Mouse (Mus musculus): ENCODE measurements at regions not wholly inside any gene's neighbourhood (a gene's known extent, or its start where the extent isn't known, plus 50 kb on each side); places are given as distances from the start of the nearest gene placed in this dataset.

GRCm38 (mm10) chr7:137557439-137557838 lies 120.0 kb downstream of the Glrx3 start:
- Histone ChIP-seq H3K9me3 (ENCODE audit: control insufficient read depth, low read length) (no peaks in the 10 kb centered on the region), H3K4me1 (replicated peaks; ENCODE audit: control insufficient read depth in 2 of 2, insufficient read depth in 2 of 2, low read length in 1 of 2) (no peaks in the 10 kb centered on the region), H3K27me3 (ENCODE audit: control insufficient read depth, insufficient read depth, low read length) (no peaks in the 10 kb centered on the region), H3K4me2 (ENCODE audit: low read depth) (no peak overlapping the region), H3K36me3 (replicated peaks; ENCODE audit: control insufficient read depth, insufficient read depth, low read depth) (no peaks in the 10 kb centered on the region), H3K4me3 (ENCODE audit: insufficient read depth in 1 of 2, low read depth in 2 of 2, low read length in 2 of 2) (no peak overlapping the region), H3K9ac (replicated peaks) (no peak overlapping the region), H3K27ac (no peak overlapping the region)
- DNase-seq (ENCODE audit: low read depth in 3 of 3, low spot score in 3 of 3) = no peak
- no peak for ATAC-seq (ENCODE audit: insufficient read depth)
- TF ChIP-seq EP300 (IDR thresholded peaks at IDR 0.05; ENCODE audit: low read depth) (no peak), CTCF (IDR thresholded peaks at IDR 0.05; ENCODE audit: low read depth) (no peak)
- WGBS (ENCODE audit: insufficient replicate concordance) = 63% methylated on average over 3 of the region's 3 CpGs

GRCm38 (mm10) chr7:137558871-137559270 lies 121.5 kb downstream of the Glrx3 start:
- Histone ChIP-seq H3K4me3 (ENCODE audit: insufficient read depth in 1 of 2, low read depth in 2 of 2, low read length in 2 of 2) (no peak overlapping the region), H3K9me3 (ENCODE audit: control insufficient read depth, low read length) (no peaks in the 10 kb centered on the region), H3K4me2 (ENCODE audit: low read depth) (no peak overlapping the region), H3K4me1 (replicated peaks; ENCODE audit: control insufficient read depth in 2 of 2, insufficient read depth in 2 of 2, low read length in 1 of 2) (no peaks in the 10 kb centered on the region), H3K27me3 (ENCODE audit: control insufficient read depth, insufficient read depth, low read length) (no peaks in the 10 kb centered on the region), H3K27ac (no peak overlapping the region), H3K36me3 (replicated peaks; ENCODE audit: control insufficient read depth, insufficient read depth, low read depth) (no peaks in the 10 kb centered on the region), H3K9ac (replicated peaks) (no peak overlapping the region)
- no peak for ATAC-seq (ENCODE audit: insufficient read depth)
- WGBS (ENCODE audit: insufficient replicate concordance) = 48% methylated on average over 3 of the region's 3 CpGs
- TF ChIP-seq EP300 (IDR thresholded peaks at IDR 0.05; ENCODE audit: low read depth) (no peak), CTCF (IDR thresholded peaks at IDR 0.05; ENCODE audit: low read depth) (no peak)
- DNase-seq (ENCODE audit: low read depth in 3 of 3, low spot score in 3 of 3) = no peak

GRCm38 (mm10) chr7:137570199-137570598 lies 132.8 kb downstream of the Glrx3 start:
- no peaks in the 10 kb centered on the region for H3K36me3 ChIP-seq (replicated peaks; ENCODE audit: control insufficient read depth, insufficient read depth, low read depth)
- TF ChIP-seq EP300 (IDR thresholded peaks at IDR 0.05; ENCODE audit: low read depth) = no peak
- TF ChIP-seq CTCF (IDR thresholded peaks at IDR 0.05; ENCODE audit: low read depth) = no peak
- DNase-seq (ENCODE audit: low read depth in 3 of 3, low spot score in 3 of 3) = no peak
- H3K4me1 ChIP-seq (replicated peaks; ENCODE audit: control insufficient read depth in 2 of 2, insufficient read depth in 2 of 2, low read length in 1 of 2) = no peaks in the 10 kb centered on the region
- no peak overlapping the region for H3K4me2 ChIP-seq (ENCODE audit: low read depth)
- H3K27ac ChIP-seq = no peak overlapping the region
- H3K27me3 ChIP-seq (ENCODE audit: control insufficient read depth, insufficient read depth, low read length) = no peaks in the 10 kb centered on the region
- 58% methylated on average over 2 of the region's 2 CpGs for WGBS (ENCODE audit: insufficient replicate concordance)
- H3K4me3 ChIP-seq (ENCODE audit: insufficient read depth in 1 of 2, low read depth in 2 of 2, low read length in 2 of 2) = no peak overlapping the region
- no peaks in the 10 kb centered on the region for H3K9me3 ChIP-seq (ENCODE audit: control insufficient read depth, low read length)
- no peak for ATAC-seq (ENCODE audit: insufficient read depth)
- H3K9ac ChIP-seq (replicated peaks) = no peak overlapping the region

GRCm38 (mm10) chr7:137575491-137575890 lies 138.1 kb downstream of the Glrx3 start:
- no peak overlapping the region for H3K9ac ChIP-seq (replicated peaks)
- H3K4me3 ChIP-seq (ENCODE audit: insufficient read depth in 1 of 2, low read depth in 2 of 2, low read length in 2 of 2) = no peak overlapping the region
- no peak overlapping the region for H3K4me2 ChIP-seq (ENCODE audit: low read depth)
- TF ChIP-seq EP300 (IDR thresholded peaks at IDR 0.05; ENCODE audit: low read depth) (no peak), CTCF (IDR thresholded peaks at IDR 0.05; ENCODE audit: low read depth) (no peak)
- H3K4me1 ChIP-seq (replicated peaks; ENCODE audit: control insufficient read depth in 2 of 2, insufficient read depth in 2 of 2, low read length in 1 of 2) = no peaks in the 10 kb centered on the region
- no peaks in the 10 kb centered on the region for H3K9me3 ChIP-seq (ENCODE audit: control insufficient read depth, low read length)
- WGBS (ENCODE audit: insufficient replicate concordance) = 43% methylated on average over 3 of the region's 3 CpGs
- ATAC-seq (ENCODE audit: insufficient read depth) (no peak), DNase-seq (ENCODE audit: low read depth in 3 of 3, low spot score in 3 of 3) (no peak)
- no peak overlapping the region for H3K27ac ChIP-seq
- H3K36me3 ChIP-seq (replicated peaks; ENCODE audit: control insufficient read depth, insufficient read depth, low read depth) = no peaks in the 10 kb centered on the region
- H3K27me3 ChIP-seq (ENCODE audit: control insufficient read depth, insufficient read depth, low read length) = no peaks in the 10 kb centered on the region

GRCm38 (mm10) chr7:137576251-137576650 lies 138.8 kb downstream of the Glrx3 start:
- ATAC-seq (ENCODE audit: insufficient read depth) (no peak), DNase-seq (ENCODE audit: low read depth in 3 of 3, low spot score in 3 of 3) (no peak)
- H3K4me3 ChIP-seq (ENCODE audit: insufficient read depth in 1 of 2, low read depth in 2 of 2, low read length in 2 of 2) = no peak overlapping the region
- no peak overlapping the region for H3K27ac ChIP-seq
- no peaks in the 10 kb centered on the region for H3K4me1 ChIP-seq (replicated peaks; ENCODE audit: control insufficient read depth in 2 of 2, insufficient read depth in 2 of 2, low read length in 1 of 2)
- H3K36me3 ChIP-seq (replicated peaks; ENCODE audit: control insufficient read depth, insufficient read depth, low read depth) = no peaks in the 10 kb centered on the region
- WGBS (ENCODE audit: insufficient replicate concordance) = 58% methylated on average over 6 of the region's 6 CpGs
- no peak overlapping the region for H3K9ac ChIP-seq (replicated peaks)
- H3K9me3 ChIP-seq (ENCODE audit: control insufficient read depth, low read length) = no peaks in the 10 kb centered on the region
- no peaks in the 10 kb centered on the region for H3K27me3 ChIP-seq (ENCODE audit: control insufficient read depth, insufficient read depth, low read length)
- H3K4me2 ChIP-seq (ENCODE audit: low read depth) = no peak overlapping the region
- TF ChIP-seq CTCF (IDR thresholded peaks at IDR 0.05; ENCODE audit: low read depth) = no peak
- no peak for TF ChIP-seq EP300 (IDR thresholded peaks at IDR 0.05; ENCODE audit: low read depth)
